Mouse (Mus musculus): Measurements from ENCODE around the gene Tmprss9.
A peak's percentile ranks its signal among the peaks of the same experiment; 100 is the strongest.

DNA sequence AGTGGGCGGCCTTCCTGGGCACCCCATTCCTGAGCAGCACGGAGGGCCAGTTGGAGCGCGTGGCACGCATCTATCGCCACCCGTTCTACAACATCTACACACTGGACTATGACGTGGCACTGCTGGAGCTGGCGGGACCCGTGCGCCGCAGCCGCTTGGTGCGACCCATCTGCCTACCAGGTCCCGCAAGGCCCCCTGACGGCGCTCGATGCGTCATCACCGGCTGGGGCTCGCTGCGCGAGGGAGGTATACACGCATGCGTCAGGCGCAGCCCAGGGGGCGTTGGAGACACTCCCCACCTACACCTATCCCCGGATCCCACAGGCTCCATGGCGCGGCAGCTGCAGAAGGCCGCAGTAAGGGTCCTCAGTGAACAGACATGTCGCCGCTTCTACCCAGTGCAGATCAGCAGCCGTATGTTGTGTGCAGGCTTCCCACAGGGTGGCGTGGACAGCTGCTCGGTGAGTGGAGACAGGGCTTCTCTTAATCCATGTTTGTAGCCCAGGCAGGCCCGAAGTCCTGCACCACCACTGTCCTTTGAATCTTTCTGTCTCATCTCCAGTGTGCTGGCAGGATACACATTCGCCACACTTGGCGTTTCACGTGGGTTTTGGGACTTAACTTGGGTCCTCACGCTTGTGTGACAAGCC, 26.3 kb downstream of the Tmprss9 start:
- TF ChIP-seq POLR2A (IDR thresholded peaks at IDR 0.05; ENCODE audit: insufficient read depth, low read depth, low read length) (0 out of 2 replicates have a peak, but pooled peaks have one; percentile 13), CTCF (IDR thresholded peaks at IDR 0.05; ENCODE audit: insufficient read depth, low read depth, low read length) (no peak)
